Mouse (Mus musculus) heart, postnatal 0 days (tissue): ENCODE measurements around the gene Pxk.

Source experiments
- CTCF ChIP-seq: IDR thresholded peaks from 2 replicates; pipeline ENCODE4 v1.5.1; 2016; ENCODE audit warnings: antibody characterized with exemption, control low read depth, low read depth
- EP300 ChIP-seq: IDR thresholded peaks from 2 replicates; pipeline ENCODE4 v1.6.1; 2016; ENCODE audit warnings: antibody characterized with exemption, low read depth

DNA sequence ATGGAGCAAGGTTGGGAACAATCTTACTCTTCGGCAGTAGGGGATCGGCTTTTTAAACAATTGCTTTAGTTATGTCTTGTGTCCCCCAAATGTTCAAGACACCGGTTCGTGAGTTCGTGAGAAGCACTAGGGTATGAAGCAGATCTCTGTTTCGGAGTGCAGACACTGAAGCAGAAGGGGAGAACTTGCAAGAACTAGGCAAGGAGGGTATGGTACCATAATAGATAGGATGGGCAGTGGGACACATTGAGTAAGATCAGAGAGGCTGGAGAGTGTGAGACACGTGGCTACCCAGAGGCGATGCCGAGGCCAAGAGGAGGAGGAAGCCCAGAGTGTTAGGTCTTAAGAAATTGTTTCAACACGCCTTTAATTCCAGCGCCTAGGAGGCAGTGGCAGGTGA, 17.3 kb upstream of the Pxk start:
- TF ChIP-seq EP300 (no peak), CTCF (no peak)
